Mouse (Mus musculus): Measurements from ENCODE around the gene Kif5c. TPM values are rescaled to one million over a fixed set of nuclear protein-coding genes. Genes with fewer than 3 reads are reported as not detected.

Gene Kif5c
- total RNA-seq, 2 experiments from 2014 or later = 0.28 to 0.64 TPM

GRCm38 (mm10) chr2:49773194-49773931 lies 154.3 kb downstream of the Kif5c start:
- no peak for DNase-seq
- intact Hi-C loops (cut with DNase I) = no loop called here

- DNase-seq = no peak
- intact Hi-C loops (cut with DNase I) = no loop called here
Measured at GRCm38 (mm10) chr2:49774180-49774579, 155.1 kb downstream of the Kif5c start.

GRCm38 (mm10) chr2:49775187-49775586 lies 156.1 kb downstream of the Kif5c start:
- DNase-seq = no peak
- intact Hi-C loops (cut with DNase I) = no loop called here

GRCm38 (mm10) chr2:49775735-49776134 lies 156.6 kb downstream of the Kif5c start:
- intact Hi-C loops (cut with DNase I) = no loop called here
- no peak for DNase-seq

- DNase-seq = no peak
- intact Hi-C loops (cut with DNase I) = no loop called here
Measured at GRCm38 (mm10) chr2:49776407-49776806, 157.3 kb downstream of the Kif5c start.

- no peak for DNase-seq
- intact Hi-C loops (cut with DNase I) = no loop called here
Measured at GRCm38 (mm10) chr2:49787376-49788050, 168.4 kb downstream of the Kif5c start, which contains the start of gene Lypd6b. Lypd6b (plus strand) TSS chr2:49787688.

- DNase-seq = no peak
- intact Hi-C loops (cut with DNase I) = no loop called here
Measured at GRCm38 (mm10) chr2:49788051-49788418, 168.9 kb downstream of the Kif5c start.

- intact Hi-C loops (cut with DNase I) = no loop called here
- no peak for DNase-seq
Measured at GRCm38 (mm10) chr2:49788643-49789042, 169.5 kb downstream of the Kif5c start.

- intact Hi-C loops (cut with DNase I) = no loop called here
- no peak for DNase-seq
Measured at GRCm38 (mm10) chr2:49789078-49789477, 170.0 kb downstream of the Kif5c start.

- intact Hi-C loops (cut with DNase I) = no loop called here
Measured at GRCm38 (mm10) chr2:49789504-49789903, 170.4 kb downstream of the Kif5c start.

GRCm38 (mm10) chr2:49797444-49798143 lies 178.5 kb downstream of the Kif5c start:
- intact Hi-C loops (cut with DNase I) = no loop called here
- DNase-seq = no peak

More at GRCm38 (mm10) chr2:49789504-49789903, 170.4 kb downstream of the Kif5c start:
- DNase-seq = no peak

GRCm38 (mm10) chr2:49804448-49804847 lies 185.3 kb downstream of the Kif5c start:
- intact Hi-C loops (cut with DNase I) = no loop called here
- no peak for DNase-seq

- intact Hi-C loops (cut with DNase I) = no loop called here
- no peak for DNase-seq
Measured at GRCm38 (mm10) chr2:49805736-49806371, 186.8 kb downstream of the Kif5c start.

GRCm38 (mm10) chr2:49809496-49809895 lies 190.4 kb downstream of the Kif5c start:
- intact Hi-C loops (cut with DNase I) = no loop called here

GRCm38 (mm10) chr2:49811420-49811819 lies 192.3 kb downstream of the Kif5c start:
- intact Hi-C loops (cut with DNase I) = no loop called here
- DNase-seq = no peak

More at GRCm38 (mm10) chr2:49809496-49809895, 190.4 kb downstream of the Kif5c start:
- DNase-seq = no peak

- DNase-seq = no peak
- intact Hi-C loops (cut with DNase I) = no loop called here
Measured at GRCm38 (mm10) chr2:49811871-49812363, 192.8 kb downstream of the Kif5c start.

GRCm38 (mm10) chr2:49813151-49813550 lies 194.1 kb downstream of the Kif5c start:
- no peak for DNase-seq
- intact Hi-C loops (cut with DNase I) = no loop called here

- intact Hi-C loops (cut with DNase I) = no loop called here
- DNase-seq = no peak
Measured at GRCm38 (mm10) chr2:49814011-49814410, 194.9 kb downstream of the Kif5c start.

GRCm38 (mm10) chr2:49815696-49816320 lies 196.7 kb downstream of the Kif5c start:
- DNase-seq = no peak
- intact Hi-C loops (cut with DNase I) = no loop called here

- DNase-seq = no peak
- intact Hi-C loops (cut with DNase I) = no loop called here
Measured at GRCm38 (mm10) chr2:49816549-49816948, 197.5 kb downstream of the Kif5c start.

Data from gastrocnemius, postnatal 36 days (tissue).